Mouse (Mus musculus): ENCODE measurements around the gene Cep162.

Gene Cep162

DNA sequence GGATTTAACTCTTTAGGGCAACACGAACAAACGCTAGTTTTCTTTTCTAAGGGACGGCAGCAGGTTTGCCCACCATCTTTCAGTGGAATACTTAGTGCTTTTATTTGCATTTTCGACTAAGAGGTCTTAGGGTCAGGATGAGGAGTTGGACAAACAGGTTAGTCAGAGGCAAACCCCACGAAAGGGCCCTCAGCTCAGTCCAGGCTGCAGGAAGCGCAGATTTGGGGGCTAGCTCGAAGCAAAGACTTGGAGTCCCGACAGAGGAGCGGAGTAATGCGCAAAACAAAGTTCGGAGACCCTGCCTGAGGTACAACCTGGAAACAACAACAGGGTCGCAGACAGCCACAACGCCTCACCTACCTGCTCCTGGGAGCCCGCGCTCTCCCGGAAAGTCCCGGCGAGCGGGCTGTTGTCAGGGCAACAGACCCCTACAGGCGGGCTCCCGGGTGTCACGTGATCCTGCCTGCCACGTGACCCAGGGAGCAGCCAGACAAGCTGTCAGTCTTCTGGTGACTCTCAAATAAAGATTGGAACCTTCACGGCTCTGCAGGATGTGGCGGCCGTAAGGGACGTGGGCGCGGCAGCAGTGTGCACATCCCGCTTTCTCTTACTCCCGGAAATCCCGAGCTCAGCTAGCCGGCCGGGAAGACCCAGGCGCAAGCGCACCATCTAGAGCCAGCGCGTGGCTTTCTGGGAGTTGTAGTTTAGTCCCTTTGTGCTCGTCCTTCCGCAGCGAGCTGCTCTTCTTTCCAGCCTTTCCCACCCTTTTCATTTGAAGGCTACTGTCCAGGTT is at the start of gene Cep162:
Gene Cep162, minus strand, starts transcription at position 634 of the 793 bp plus-strand sequence.
- peak; percentile 84 for DNase-seq

DNA sequence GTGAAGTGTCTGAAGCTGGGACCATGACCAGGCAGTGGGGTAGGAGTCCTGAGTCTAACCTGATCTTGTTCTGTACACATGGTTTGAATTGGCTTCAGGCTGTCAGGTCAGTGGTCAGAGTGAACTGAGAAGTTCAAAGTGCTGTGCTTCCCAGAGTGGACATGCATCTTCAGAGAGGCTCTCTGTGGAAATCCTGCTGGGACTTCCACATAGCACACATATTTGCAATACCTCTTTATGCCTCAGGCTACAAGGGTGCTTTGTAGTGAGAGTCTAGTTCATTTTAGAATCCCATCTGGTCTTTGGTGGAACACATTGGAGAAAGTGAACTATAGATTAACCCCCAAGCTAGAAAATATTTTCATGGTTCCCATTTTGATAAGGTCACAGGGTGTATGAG is 47.9 kb upstream of the Cep162 start:
- no peak for DNase-seq

DNA sequence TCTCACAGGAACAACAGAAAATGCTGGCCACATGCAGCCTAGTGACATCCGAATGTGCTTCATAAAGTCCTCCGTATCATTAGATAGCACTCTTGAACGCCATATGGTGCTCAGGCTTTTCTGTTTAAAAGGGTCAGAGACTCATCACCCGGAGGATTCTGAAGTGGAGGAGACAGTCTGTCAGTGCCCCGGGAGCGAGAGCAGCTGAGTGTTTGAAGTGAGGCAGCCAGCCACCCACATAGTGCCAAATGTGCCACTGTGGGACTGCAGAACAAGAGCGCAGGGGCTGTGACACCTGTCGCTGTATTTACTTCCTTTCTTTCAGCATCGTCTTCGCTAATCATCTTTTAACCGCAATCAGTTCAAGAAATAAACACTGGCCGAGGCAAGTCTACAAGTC is 43.6 kb upstream of the Cep162 start:
- peak; percentile 20 for DNase-seq

DNA sequence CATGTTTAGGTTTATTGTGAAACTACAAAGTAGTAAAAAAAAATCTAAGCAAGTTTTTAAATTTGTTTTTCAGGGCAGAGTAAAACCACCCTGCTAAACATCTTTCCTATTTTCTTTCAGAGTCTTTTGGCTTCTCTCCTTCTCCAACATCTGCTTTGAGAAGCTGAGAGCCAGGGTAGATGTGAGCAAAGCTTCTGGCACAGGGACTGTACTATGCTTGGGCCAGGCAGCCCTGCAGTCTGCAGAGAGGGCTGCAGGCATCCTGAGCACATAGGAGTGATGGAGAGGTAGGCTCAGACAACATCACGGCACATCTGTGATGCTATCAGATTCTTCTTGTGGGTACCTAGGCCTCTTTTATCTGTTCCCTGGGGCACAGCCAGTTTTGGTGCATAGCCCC is 42.2 kb upstream of the Cep162 start:
- DNase-seq, result no peak

DNA sequence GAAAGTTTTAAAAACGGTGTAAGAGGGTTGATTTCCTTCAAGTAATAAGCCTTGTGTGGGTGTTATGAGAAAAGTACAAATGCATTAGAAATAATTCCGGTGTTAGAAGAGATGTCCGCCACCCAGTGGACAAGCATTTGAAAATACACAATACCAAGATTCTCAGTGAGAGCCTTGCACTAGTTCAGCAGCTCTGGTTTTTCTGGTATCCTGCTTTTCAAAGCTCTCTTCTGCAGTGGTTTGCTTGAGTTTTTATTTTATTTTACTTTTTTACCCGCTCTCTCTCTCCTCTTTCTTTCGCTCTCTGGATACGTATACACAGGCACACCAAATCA is 327 bp upstream of the Cep162 start:
- DNase-seq, result no peak

DNA sequence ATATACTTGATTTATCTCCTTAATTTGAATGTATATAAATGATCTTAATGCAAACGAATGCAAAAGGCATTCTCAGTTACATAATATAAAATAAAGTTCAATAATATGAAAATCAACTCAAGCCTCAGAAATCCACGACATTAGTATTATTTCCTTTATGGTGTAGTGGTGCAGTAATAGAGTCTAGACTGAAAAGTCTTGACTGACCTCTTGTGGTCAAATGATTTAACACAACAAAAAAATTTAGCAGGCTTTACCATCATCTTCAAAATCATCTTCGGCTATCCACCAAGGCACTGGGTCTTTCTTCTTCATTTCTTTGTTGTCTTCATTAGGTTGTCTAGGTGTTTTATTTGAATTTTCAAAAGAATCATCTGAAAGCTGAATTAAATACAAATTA is 7.2 kb downstream of the Cep162 start:
- DNase-seq, result no peak

DNA sequence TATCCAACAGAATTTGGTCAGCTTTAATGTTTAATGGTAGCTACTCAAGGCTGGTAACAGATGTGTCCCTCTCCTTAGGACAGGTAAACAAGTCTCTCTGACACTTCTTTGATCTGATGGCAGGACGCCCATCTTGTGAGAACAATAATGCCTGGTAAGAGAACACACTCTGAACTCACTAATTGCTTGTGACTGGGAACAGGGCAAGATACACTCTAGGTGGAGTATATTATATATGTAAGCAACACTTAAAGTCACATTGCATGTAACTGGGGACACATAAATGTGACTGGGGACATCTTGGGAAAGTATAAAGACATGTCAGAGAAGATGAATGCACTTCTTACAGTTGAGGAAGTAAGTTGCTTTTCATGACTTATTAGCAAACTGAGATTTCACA is 7.7 kb downstream of the Cep162 start:
- DNase-seq, result no peak

DNA sequence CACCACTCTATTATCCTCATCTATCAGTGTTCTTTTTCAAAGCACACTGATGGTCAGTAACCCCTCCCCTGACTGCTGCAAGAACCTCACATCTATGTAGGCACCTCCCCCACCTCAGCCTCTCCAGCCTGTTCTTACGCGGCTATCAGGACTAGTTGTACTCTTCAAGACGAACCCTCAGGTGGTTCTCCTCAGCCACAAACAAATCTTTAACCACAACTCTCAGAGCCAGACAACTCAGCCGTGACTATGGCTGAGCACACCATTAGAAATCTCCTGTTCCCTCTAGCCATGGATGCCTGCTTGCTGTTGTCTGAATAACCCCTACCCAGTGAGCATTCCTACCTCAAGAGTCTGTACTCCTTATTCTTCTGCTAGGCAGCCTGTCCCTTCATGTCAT is 42.1 kb downstream of the Cep162 start:
- DNase-seq, result no peak

DNA sequence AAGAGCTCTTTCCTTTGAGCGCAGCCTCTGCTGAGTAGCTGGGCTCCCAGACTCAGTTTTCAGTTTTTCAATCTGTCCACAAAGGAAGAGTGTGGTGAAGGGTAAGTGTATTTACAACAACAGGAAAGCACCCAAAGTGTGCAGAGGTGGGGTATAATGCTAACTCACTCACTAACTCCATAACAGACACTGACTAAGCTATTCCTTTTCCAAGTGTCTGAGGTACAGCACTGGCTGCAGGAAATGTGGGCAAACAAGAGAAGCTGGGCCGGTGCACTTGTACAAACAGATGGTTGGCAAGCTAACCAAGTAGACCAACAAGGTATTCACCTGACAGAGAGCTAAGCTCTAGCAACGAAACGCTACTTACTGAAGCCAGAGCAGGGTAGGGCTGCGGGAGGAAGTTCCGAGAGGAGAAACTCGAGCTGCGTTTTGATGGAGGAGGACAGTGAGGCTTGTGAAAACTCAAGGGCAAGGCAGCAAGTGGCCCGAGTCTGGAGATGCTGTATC is 44.5 kb downstream of the Cep162 start:
- no peak for DNase-seq

DNA sequence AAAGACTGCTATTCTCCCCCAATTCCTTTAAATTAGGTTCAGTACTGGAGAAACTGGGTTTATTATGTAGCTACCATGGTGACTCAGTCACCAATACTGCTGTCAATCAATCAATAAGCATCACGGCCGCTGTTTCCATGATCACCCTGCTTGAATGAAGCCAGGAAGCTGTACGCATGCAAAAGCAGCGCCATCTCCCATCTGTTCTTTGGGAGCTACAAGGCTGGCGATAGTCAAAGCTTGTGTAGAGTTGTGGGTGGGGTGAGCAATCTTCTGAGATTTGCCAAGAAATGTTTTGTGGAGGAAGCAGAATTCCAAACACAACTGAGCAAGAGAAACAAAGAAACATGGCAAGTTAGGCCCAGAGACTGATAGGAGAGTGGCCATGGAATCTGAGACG is 52.9 kb downstream of the Cep162 start:
- no peak for DNase-seq

DNA sequence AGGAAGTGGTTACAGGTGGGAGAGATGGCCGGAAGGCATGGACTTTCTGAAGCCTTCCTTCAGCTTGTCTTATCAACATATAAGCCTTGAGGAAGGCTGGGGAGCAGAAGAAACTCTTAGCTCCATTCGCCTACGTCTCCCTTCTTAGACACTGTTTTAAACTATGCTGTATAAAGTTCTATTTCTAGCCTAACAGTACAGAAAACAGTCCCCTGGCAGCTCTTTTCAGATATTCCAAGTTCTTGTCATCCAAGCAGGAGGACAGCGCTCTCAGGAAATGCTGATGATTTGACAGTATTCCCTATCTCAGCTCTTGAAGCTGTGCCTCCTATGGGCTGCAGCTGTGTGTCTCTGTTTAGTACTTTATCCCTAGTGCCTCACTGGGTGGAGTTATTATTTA is 54.4 kb downstream of the Cep162 start:
- DNase-seq, result no peak

DNA sequence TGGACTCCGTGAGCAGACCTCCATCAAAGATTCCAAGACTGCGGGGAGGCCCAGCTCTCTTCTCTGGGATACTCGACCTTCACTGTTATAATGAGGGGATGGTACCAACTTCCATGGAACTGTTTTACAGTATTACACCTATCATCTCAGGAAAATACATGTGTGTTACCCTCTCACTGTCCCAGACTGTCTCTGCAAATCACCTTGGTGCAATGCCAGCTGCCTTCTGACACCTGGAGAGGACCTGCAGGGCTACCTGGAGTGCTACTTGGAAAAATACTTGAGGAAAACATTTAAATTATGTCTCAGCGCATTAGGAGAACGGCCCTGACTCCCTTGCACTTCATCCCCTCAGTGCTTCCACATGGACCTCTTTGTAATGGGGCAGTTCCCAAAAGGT is 54.9 kb downstream of the Cep162 start:
- DNase-seq, result no peak

DNA sequence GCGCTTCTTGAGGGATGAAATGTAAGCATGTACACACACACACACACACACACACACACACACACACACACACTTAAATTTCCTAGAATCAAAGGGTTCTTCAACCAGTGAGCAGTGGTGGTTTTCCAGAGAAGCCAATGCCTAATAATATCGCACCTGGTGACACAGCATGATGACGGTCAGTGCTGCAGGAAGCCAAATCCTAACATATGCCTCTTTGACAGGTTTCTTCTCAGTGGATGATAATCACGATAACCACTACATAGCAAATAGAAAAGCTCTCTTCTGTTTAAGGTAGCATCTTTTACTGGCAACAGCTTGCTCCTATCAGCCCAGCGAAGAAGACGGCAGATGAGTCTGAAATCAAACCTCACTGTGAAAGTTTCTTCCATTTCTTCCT is 57.3 kb downstream of the Cep162 start:
- DNase-seq, result peak; percentile 32

DNA sequence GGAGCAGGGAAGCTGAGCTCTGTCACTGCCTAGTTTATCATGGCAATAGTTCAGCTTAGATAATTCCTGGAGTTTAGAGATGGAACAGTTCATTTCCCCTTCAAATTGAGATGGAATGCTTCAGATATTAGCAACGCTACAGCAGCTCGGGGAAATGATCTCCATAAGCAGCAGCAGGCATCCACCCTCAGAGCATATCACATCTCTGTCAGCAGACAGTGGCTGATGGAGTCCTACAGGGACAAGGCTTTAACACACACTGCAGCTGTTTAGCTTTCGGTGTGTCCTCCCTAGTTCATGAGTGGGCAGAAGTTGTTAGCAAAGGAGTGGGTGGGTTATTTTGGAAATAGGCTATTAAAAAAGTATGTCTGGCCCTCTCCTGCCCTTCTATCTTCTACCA is 58.1 kb downstream of the Cep162 start:
- DNase-seq, result no peak

DNA sequence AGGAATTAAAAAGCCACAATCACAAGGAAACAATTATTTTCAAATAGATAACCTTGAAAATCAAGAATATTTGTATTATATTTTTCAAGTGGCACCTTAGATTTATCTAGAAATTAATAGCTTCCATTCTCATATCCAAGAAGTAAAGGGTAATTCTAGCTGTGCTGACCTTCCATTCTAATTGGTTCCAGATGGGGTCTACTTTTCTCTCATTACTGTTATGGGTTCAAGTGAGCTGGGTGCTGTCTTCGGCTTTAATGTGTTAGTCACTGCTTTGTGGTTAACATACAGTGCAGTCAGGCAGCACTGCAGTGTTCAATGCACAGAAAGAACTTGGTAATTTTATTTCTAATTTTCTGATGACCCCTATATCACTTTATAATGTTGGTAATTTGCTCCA is 61.6 kb downstream of the Cep162 start:
- no peak for DNase-seq

DNA sequence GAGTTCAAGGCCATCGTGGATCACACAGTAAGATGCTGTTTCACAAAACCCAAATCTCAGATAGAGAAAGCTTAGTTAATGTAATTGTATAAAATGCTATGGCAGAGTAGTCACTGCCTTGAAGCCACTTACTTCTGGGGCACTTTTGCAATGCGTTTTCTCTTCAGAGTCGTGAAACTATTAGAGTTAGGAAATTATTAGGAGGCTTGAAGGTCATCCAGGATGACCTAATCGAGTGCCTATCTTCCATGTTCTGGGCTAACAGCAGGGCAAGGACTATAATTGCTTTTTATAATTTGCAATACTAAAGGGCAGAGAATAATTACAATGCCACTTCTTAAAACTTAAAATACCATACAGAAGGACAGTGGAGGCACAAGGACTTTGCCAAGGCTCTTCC is 68.0 kb downstream of the Cep162 start:
- no peak for DNase-seq

DNA sequence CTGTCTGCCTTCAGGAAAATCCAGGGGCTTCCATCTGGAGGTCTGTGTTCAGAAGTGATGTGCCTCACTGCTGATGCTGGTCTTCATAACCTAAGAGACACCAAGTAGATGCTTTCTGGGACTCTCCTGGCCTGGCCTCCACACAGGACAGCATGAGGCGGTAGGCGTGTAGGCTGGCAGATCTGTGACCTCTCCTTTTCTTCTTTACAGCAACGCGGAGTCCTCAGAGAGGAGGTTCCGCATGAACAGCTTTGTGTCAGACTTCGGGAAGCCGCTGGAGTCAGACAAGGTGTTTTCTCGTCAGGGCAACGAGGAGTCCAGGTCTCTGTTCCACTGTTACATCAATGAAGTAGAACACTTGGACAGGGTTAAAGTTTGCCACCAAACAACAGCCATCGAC is 73.1 kb downstream of the Cep162 start:
- DNase-seq, result no peak

DNA sequence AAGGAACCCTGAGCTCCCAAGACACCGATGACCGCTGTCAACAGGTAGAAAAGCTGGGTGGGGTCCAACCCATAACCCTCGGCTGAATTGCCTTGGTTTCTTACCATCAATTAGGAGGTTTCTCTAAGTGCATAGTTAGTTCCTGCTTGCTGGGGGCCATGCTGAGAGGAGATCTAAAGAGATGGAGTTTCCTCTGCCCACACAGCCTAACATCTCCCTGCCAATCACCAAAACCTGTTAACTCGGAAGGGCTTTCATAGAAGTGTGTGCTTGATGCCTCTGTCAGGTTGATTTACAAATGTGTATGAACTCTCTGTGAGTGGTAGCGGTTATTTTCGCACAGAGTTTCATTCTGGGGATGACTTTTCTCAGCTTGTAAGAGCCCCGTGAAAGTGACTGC is 76.8 kb downstream of the Cep162 start:
- no peak for DNase-seq

DNA sequence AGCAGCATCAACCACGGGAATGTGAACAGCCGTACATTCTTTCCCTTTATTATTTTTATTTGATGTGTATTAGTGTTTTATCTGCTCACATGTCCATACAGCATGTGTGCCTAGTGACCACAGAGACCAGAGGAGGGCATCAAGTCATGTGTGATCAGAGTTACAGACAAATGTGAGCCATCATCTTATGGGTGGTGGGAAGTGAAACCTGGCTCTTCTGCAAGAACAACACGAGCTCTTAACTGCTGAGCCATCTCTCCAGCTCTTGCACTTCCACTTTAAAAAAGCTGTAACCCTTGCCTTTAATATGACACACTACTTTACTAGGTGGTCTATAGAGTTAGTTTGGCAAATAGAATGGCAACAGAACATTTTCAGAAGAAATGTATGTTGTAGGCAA is 83.8 kb downstream of the Cep162 start:
- no peak for DNase-seq

DNA sequence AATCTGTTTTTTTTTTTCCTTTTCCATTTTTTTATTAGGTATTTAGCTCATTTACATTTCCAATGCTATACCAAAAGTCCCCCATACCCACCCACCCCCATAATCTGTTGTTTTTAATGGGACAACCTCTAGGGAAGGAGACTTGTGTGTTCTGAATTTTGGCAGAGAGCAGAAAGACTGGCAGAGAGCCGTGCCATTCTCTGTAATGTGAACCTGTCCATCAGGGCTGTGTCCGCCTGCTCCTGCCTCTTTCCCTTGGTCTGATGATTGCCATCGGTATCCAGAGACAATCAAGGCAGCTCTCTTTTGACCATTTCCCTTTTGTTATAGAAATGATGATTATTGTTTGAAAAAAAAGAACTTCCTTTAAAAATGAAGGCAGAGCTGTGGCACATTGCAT is 84.4 kb downstream of the Cep162 start:
- DNase-seq, result no peak

DNA sequence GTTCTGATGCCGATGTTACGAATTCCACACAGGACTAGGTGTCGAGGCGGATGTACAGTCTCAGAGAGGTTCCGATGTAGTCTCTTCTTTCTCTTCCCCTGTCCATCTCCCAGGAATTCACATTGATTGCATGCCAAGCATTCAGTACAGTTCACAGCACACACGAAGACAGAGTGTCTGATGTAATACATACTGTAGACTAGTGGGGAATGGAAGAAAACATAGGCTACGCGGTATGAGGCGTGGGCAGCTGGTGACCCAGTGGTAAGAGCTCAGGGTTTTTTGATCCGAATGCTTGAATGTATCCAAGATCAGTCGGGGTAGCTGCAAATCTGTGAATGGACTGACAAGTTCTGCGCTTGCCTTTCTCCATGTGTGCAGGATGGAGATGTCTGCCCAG is 86.2 kb downstream of the Cep162 start:
- no peak for DNase-seq

DNA sequence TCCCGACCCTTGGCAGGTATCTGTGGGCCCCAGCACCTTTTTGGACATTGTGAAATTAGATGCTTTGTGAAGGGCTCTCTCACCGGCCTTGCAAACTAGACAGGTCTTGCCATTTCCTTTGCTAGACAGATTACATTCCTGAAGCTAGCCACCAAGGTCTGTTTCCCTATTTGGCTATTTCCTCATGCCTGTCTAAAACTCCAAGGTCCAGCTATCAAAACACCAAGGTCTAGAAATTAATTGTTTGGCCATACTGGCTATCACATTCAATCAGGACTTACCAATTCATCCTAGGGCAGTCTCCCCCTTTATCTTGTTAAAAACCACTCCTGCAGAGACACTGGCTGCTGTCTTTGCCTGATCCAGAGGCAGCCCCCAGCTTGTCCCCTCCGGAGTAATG is 87.3 kb downstream of the Cep162 start:
- no peak for DNase-seq

DNA sequence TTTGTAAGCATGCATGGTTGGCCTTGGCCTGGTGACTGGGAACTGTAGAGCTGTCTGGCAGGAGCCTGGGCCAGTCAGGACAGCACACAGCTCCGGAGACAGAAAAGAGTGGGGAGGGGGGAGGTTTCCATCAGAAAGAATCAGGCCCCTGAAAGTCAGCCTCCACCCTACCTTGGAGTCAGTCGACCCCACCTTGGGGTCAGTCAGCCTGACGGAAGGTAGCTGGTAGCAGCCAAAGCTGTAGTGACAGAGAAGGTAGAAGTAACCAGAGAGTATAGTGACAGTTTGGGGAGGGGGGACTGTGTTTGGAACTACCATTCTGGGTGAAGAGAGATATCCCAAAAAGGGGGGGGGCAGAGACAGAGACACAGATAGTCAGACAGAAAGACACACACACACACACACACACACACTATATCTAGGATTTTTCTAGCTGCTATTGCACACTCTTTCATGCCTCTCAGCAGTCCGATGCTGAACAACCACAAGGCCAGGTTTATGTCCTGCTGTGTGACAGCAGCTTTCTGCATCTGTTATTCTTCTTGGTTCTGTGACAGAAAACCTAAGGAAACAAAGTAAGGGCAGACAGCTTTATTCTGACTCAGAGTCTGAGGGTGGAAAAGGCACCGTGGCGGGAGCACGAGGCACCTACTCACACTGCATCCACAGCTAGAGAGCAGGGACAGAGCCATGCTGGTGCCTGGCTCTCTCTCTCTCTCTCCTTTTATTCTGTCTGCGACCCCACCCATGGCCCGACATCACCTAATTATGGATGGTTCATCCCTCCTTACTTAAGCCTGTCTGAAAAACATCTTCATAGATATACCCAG is 88.1 kb downstream of the Cep162 start:
- DNase-seq, result no peak

DNA sequence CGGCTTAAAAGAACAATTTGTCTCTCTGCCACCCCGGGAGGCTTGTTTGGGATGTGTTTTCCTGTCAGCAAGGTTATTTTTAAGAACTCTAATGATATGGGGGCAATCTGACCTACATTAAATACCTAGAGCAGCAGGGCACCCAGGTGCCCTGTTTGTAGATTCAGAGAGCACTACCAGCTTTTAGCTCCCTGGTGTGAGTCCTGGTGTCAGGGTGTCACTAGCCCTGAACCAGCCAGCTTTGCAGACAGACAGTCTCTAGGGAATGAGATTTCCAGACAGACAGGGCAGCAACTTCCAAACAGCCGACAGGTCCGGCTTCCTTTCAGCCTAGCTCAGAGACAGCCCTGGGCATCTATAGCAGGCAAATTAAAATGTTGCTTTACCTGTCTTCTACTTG is 92.8 kb downstream of the Cep162 start:
- no peak for DNase-seq
